Mouse (Mus musculus) cerebellum, postnatal 4 days (tissue): ENCODE data around the gene Mgll.
A peak's percentile ranks its signal among the peaks of the same experiment; 100 is the strongest.

Experiments
- DNase-seq, 2 experiments: peaks; one replicate each; pipeline ENCODE4 v3.0.0; 2022; ENCODE audit warnings: low spot score in 2 of 2, mixed read lengths in 1 of 2

Gene Mgll

DNA sequence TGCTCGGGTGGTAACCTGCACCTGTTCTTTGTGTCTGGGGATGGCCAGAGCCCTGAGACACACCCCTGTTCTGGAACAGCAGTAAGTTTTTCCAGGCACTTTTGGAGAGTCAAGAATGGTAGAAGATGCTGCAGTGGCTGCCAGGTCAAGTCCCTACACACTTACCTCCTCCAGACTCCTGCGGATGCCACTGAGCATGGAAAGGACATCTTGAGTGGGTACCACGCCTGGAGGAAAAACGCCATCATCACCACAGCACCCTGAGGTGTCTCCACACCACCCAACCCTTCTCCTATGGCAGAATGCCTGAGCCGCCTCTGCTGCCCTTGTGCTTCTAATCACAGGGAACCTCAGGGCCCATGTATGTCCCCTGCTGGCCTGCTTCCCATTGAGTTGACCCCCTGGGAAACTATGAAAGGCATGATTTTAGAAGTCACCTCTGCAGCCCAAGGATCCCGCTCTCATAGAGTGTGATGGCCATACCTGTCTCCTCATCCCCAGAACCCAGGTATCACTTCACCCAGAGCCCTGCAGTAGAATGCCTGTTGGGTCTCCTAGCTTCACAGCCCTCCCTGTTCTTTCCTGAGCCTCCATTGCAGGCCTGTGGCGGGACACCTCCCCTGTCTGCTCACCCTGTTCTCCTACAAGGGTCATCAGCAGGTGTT lies 120.8 kb downstream of the Mgll start:
- no peak for DNase-seq

DNA sequence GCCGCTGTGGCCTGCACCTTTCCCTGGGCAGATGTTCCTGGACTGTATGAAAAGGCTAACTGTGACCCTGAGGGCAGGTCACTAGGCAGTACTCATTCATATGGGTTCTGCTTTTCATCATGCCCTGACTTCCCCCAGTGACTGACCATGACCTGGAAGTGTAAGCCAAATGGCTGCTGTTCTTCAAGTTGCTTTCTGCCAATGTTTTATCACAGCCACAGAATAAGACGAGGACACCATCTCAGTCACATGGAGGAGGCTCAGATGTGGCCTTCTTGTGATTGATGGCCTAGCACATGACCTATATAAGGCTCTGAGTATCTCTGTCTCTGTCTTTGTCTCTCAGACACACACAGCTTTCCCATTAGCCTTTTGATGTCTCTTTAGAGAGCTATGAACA lies 123.4 kb downstream of the Mgll start:
- no peak for DNase-seq

DNA sequence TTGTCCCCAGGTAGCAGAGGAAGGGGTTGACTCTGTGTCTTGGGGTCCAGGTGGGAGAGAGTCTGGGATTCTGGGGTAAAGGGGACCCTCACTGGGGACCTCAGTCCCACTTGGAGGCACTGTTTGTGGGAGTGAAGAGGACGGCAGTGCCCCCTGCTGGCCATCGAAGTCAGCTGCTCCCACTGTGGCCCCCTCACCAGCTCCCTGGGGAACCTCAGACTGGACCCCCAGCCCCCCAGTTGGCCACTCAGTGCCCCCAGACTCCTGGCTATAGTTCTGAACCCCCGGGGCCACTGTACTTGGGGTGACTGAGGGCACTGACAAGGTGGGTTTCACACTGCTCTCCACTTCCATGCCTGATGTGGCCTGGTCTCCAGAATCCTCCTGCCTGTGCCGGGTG lies 125.1 kb downstream of the Mgll start:
- DNase-seq: no peak

DNA sequence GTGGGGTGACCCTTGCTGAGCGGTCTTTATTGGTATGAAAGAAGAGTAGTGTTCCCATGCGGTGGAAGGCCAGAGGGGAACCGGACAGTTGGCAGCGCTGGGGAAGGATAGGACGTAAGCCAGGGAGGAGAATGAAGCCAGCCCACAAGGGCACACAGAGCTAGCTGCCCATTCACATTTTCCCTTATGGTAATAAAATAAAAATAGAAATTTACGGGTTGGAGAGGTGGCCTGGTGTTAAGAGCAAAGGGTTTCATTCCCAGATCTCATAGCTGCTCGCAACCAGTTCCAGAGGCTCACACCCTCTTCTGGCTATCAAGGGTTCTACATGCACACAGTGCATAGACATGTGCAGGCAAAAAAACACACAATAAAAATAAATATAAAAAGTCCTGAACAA lies 125.8 kb downstream of the Mgll start:
- DNase-seq: no peak

DNA sequence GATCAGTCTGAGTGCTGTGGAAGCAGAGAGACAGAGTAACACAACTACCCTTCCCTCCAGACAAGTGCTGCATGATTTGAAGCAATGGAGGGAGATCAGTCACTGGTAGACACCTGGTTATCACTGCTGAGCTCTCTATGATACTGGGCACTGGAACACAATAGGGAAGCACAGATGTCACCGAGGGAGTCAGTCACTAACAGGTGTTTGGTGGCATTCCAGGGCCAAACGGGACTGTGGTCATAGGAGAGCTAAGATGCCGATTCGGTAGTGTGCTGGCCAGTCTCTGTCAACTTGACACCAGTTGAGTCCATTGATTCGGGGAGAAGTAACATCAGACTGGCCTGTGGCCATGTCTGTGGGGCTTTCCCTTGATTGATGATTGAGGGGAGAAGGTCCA lies 130.3 kb downstream of the Mgll start:
- no peak for DNase-seq

DNA sequence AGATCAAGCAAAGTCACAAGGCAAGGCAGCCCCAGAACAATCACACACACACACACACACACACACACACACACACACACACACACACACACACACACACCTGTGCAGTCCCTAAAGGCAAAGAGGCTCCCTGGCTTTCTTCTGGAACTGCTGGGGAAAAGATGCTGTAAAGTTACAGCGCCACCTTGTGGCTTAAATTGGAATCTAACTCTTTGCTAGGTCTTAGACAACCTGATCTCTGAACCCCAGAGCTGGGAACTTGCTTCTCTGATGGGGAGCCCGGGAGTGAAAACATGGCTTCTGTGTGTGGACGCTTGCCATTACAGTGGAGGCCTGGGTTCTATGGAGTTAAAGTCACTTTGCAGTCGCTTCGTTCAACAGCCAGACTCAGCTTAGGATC lies 131.4 kb downstream of the Mgll start:
- DNase-seq: peak in 1 of 2 experiments; percentile 71

DNA sequence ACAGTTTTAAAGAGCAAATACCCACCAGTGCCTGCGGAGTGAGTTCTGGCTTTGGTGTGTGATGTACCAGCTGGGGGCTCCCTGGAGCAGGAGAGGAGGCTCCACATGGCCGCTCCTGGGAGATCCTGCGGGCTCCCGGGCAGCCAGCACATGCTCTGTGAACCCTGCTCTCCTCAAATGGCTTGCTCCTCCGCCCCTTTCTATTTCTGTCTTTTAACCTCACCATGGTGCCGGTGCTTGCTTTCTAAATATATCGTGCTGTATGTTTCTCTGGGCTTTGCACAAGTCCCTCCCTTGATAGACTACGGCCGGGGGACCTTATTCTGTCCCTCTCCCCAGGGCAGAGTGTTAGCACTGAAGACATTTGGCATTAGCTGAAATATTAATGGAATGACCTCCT lies 133.0 kb downstream of the Mgll start:
- DNase-seq: no peak

DNA sequence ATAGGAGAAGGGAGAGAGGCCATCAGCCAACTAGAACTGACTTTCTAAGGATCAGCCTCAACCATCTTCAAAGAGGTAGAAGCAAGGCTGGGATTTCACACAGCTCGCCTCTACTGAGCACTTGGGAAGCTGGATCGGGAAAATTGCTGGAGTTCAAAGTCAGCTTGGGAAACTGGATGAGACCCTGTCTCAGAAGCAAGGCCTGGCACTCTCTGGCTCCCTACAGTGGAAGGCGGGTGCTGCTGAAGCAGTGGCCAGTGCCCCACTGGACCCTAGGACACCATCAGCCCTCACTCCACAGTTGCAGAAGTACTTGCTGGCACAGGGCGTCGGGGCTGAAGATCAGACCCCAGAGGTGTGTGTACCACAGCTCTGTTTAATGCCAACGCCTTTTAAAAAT lies 133.6 kb downstream of the Mgll start:
- DNase-seq: no peak

DNA sequence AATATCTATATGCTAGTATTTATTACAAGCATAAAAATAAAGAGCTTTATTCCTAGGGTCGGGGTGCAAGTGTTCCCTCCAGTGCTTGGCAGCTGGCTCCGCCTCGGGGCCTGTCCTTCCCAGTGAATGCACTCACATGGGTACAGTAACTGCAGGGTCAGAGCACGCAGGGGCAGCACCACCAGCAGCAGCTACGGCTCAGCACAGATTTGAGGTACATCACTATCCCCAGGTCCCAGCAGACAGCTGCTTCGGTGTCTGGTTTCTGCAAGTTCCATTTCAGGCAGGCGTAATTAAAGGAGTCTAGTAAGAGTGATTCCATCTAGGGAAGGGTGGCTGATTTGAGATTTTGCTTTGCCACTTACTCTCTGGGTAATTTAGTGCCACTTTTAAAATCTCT lies 134.1 kb downstream of the Mgll start:
- no peak for DNase-seq

DNA sequence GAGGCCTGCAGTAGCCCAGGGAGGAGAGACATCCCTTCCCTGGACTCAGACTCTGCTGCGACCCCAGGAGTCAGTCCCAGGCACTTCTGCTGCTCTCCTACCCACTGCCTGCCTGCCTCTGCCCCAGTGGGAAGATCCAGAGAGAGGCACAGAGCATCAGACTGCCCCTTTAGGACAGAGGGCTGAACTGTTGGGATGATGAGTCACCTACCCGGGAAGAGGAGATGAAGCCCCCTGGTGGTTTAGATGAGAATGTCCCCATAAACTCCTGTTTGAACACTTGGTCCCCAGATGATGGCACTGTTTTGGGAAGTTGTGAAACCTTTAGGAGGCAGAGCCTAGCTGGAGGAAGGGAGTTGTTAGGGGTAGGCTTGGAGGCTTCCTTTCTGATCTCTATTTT lies 136.7 kb downstream of the Mgll start:
- DNase-seq: no peak

DNA sequence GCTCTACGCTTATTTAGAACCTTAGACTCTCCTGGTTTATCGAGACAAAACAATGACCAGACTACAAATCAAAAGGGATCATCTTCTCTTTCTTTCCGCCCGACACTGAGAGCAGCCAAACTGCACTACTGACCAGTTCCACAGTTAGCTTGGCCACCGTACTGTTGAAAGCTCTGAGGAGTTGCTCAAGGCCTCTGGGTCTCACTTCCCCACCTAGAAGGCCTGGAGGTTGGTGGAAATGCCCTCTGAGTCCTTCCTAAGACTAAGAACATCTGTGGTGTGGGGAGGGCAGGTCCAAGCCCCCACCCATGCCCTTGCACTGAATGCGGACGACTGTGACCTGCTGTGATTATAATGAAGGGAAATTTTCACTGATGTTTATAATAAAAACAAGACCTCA lies 141.5 kb downstream of the Mgll start:
- no peak for DNase-seq

DNA sequence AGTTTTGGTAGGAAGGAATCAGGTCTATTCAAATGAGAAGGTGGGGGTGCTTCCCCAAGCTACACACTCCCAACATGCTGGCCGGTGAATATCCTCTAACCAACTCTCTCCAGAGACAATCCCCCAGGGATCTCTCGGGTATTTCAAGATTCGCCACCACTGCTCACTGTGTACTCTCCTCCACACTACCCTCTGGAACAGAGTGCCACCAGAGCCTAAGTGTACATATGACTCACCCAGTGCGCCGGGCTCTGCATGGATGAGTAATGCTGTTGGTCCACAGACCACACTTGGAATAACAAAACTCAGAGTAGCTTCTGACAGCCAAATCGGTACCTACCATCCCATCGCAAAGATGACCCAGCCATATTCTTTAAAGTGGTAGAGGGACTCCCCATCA lies 145.2 kb downstream of the Mgll start:
- no peak for DNase-seq

DNA sequence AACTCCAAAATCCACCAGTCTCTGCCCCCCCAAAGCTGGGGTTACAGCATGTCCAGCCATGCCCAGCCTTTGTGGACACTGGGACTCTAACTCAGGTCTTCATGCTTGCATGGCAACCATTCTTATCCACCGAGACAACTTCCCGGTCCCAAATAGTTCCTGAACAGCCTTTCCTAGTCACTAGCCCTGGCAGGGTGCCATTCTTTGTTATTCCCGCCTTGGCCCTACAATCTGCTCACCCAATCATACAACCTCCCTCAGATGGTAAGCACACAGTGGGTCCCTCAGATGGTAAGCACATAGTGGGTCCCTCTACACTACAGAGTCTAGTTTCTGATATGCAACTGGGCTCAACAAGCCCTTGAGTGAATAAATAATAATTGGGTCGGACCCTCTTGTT lies 146.4 kb downstream of the Mgll start:
- no peak for DNase-seq

DNA sequence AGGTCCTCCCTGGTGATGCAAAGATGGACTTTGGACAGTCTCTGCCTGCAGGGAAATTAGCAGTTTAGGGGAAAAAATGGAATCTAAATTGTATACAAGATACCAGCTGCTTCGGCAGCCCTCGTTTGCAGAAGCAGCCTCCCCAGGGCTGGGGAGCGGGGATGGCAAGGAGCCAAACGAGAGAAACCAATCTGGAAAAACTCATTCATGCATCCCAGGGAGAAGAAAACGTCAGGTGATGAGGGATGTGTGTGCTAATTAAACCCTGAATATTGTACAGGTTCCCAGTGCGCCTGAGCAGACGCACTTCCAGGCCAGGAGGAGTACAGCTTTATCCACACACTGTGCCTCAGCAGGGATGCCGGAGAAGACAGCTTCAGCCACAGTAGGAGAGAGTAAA lies 147.3 kb downstream of the Mgll start:
- DNase-seq: peak in 1 of 2 experiments; percentile 53

DNA sequence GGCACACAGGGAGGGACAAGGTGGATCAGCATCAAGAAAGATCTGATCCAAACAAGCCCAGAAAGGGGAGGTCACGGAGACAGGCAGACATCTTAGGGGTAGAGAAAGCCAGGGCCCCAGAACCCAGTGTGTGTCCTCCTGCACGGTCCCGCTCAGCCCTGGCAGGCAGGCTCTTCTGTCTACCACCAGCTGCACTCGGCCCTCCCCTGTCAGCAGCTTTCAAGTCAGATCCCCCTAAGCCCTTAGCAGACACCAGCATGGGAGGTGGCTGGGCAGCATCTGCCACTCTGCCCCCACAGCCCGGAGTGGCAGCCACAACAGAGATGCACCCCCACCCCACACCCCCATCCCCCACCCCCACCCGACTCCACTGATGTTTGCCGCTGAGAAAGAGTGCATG lies 148.6 kb downstream of the Mgll start:
- peak in 1 of 2 experiments; percentile 49 for DNase-seq

DNA sequence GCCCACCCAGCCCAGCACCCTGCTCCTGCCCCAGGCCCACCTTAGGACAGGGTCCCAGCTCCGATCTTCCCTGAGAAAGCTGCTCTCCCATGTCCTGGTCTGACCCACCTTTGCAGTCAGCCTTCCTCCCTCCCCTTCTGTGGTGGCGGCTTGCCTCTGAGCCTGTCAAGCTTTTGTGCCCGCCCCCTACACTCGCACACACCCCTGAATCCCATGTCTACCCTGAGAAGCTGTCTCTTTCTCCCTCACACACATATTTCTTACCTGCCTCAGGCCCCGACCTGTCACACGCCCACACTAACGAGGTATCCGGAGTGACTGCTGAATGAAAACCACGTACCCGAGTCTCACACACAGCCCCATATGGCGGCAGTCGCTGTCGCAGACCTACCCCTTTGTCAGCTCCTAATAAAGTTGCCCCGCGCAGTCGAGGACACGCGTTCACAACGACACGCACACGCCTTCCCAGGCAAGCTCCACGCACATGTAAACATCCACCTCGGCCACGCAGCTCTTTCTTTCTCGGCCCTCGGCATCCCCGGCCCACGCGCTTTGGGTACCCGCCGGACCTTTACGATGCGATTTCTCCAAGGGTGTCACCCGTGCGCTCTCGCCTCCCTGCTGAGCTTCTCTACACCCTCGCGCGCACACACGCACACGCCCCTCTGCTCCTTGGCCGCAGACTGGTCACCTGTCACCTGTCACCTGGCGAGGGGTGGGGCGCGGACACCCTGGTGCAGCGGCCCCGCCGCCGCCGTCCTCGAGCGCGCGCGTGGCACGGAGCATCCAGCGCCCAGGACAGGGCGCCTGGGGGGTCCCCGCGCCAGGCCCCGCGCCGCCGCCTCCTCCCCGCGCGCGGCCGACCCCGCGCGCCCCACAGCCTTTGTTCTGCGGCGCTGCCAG lies 150.0 kb downstream of the Mgll start:
- DNase-seq: peak in 1 of 2 experiments; percentile 53

DNA sequence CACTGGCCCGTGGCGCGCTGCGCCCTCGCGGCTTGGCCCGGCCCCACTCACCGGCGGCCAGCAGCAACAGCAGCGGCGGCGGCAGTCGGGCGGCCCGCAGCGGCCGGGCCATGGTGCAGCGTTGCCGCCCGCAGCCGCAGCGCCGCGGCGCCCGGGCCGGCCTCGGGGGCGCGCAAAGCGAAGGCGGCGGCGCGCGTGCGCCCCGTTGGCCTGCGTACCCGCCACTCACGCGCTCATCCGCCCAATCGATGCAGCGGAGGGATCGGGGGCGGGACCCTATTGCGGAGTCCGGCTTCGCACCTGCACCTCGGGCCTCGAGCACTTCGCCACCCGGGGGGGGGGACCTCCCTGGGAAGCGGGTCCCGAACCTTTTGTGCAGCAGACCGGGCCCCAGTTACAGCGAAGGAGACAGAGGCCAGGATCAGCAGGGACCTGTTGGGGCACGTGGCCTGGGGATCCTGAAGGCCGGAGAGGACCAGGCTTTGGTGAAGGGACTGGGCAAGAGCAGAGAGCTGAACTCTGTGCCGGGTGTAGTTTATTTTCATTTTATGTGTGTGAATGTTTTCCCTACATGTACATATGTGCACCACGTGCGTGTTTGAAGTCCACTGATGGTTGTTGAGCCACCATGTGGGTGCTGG lies 150.8 kb downstream of the Mgll start, which contains the start of gene Podxl2:
Gene Podxl2 (minus strand): TSS at position 177 of the 641 bp plus-strand sequence.
- DNase-seq: peak; percentile 70 to 92
